Mouse (Mus musculus) T-cell, adult 2 months (primary cell): ENCODE data around the gene Fgf14.
"Not testable (repeated sequence)": the region's sequence is repeated elsewhere in the genome, so short reads cannot be mapped to it uniquely, and the experiment has no call there.

Experiments used
- DNase-seq: peaks from one replicate; pipeline ENCODE4 v3.0.0; 2022; ENCODE audit warnings: low spot score

The Fgf14 gene

GRCm38 (mm10) chr14:124676506-124677177 is at the start of gene Fgf14:
Fgf14 (minus strand) TSS chr14:124677127.
- DNase-seq = no peak

- DNase-seq = no peak
These were observed 452 bp upstream of the Fgf14 start for GRCm38 (mm10) chr14:124677379-124677778.

- no peak for DNase-seq
These were observed 1.0 kb downstream of the Fgf14 start for GRCm38 (mm10) chr14:124675654-124676505.

GRCm38 (mm10) chr14:124675142-124675653 is 1.7 kb downstream of the Fgf14 start:
- no peak for DNase-seq

- no peak for DNase-seq
These were observed 2.3 kb downstream of the Fgf14 start for GRCm38 (mm10) chr14:124674536-124675141.

GRCm38 (mm10) chr14:124669739-124670138 is 7.2 kb downstream of the Fgf14 start:
- no peak for DNase-seq

GRCm38 (mm10) chr14:124642822-124643221 is 34.1 kb downstream of the Fgf14 start:
- no peak for DNase-seq

- no peak for DNase-seq
These were observed 42.0 kb downstream of the Fgf14 start for GRCm38 (mm10) chr14:124634881-124635280.

- DNase-seq = no peak
These were observed 63.5 kb downstream of the Fgf14 start for GRCm38 (mm10) chr14:124613473-124613872.

- no peak for DNase-seq
These were observed 70.8 kb downstream of the Fgf14 start for GRCm38 (mm10) chr14:124606036-124606711.

- DNase-seq = no peak
These were observed 71.7 kb downstream of the Fgf14 start for GRCm38 (mm10) chr14:124605031-124605743.

- no peak for DNase-seq
These were observed 100.4 kb downstream of the Fgf14 start for GRCm38 (mm10) chr14:124576571-124576970.

- DNase-seq = no peak
These were observed 101.6 kb downstream of the Fgf14 start for GRCm38 (mm10) chr14:124575130-124575885.

- no peak for DNase-seq
These were observed 110.5 kb downstream of the Fgf14 start for GRCm38 (mm10) chr14:124566445-124566844.

GRCm38 (mm10) chr14:124561544-124561943 is 115.4 kb downstream of the Fgf14 start:
- no peak for DNase-seq

GRCm38 (mm10) chr14:124536106-124536505 is 140.8 kb downstream of the Fgf14 start:
- DNase-seq = no peak

- not testable (repeated sequence) for DNase-seq
These were observed 141.6 kb downstream of the Fgf14 start for GRCm38 (mm10) chr14:124535376-124535775.

GRCm38 (mm10) chr14:124532051-124532450 is 144.9 kb downstream of the Fgf14 start:
- DNase-seq = no peak

GRCm38 (mm10) chr14:124512009-124512408 is 164.9 kb downstream of the Fgf14 start:
- DNase-seq = no peak

GRCm38 (mm10) chr14:124488971-124489370 is 188.0 kb downstream of the Fgf14 start:
- no peak for DNase-seq

- DNase-seq = no peak
These were observed 191.7 kb downstream of the Fgf14 start for GRCm38 (mm10) chr14:124485261-124485660.
